Mouse (Mus musculus) E14TG2a.4 (cell line): ENCODE measurements around the gene Tpm1.

Source experiments
- CTCF ChIP-seq: conservative IDR thresholded peaks from 2 replicates; pipeline ENCODE4 v1.5.1; 2014; ENCODE audit warnings: low read length
- NANOG ChIP-seq: IDR thresholded peaks from 2 replicates; pipeline ENCODE4 v1.6.1; 2014; ENCODE audit warnings: borderline replicate concordance, low read length, mixed read lengths

DNA sequence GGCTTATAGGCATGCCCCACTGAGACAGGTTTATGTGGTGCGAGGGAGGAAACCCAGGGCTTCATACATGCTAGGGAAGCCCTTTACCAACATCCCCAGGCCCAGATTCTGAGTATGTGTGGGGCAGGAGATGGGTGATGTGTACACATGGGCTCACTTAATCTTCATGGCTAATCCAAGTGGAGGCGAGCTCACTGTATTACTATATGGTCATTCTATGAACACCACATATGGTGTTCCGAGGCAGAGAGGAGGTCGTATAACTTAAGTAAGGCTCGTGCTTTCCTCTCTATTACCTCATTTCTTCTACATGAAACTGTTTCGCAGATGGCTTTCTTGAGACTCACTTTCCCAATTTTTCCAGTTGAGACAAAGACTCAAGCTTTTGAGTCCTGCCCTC, 17.4 kb upstream of the Tpm1 start:
- no peak for TF ChIP-seq CTCF
- no peak for TF ChIP-seq NANOG
